Mouse (Mus musculus): ENCODE data around the gene Batf3. TPM values are rescaled to one million over a fixed set of nuclear protein-coding genes. Genes with fewer than 3 reads are reported as not detected.
"Not testable (repeated sequence)": the region's sequence is repeated elsewhere in the genome, so short reads cannot be mapped to it uniquely, and the experiment has no call there.

The Batf3 gene
- polyA plus RNA-seq, 1 experiment, result 2.7 TPM

DNA sequence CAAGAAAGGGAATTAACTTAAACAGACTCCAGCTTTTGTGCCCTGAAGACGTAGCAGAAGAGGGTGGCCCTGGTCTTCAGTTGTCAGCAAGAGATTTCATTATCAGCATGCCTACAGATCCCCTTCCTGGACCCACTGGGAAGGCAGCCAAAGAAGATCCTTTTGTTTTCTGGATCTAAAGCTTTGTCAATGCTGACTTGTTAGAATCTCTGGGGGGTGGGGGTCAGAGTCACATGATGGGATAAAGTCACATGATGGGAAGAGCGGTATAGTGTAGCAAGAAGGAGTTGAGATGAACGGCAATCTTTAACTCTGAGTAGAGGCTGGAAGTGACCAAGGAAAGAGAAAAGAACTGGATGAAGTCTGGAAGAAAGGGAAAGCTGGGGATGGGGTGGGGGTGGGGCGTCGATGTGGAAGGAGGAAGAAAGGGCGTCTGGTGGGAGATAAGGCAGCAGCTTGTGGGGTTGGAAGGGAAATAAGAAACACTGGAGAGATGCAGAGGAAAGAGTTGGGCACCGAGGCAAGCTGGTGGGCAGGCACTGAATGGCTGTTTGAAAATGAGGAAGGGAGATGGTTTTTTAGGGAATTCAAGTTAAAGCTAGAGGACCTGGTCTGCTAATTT lies 41.3 kb downstream of the Batf3 start:
- no peak overlapping the region for H3K27ac ChIP-seq (ENCODE audit: insufficient read depth, low read length)
- no peak for TF ChIP-seq CTCF (IDR thresholded peaks at IDR 0.05; ENCODE audit: low read depth, low read length)
- TF ChIP-seq POLR2A (IDR thresholded peaks at IDR 0.05; ENCODE audit: insufficient read depth, low read length), result no peak
- no peak for TF ChIP-seq EP300 (IDR thresholded peaks at IDR 0.05; ENCODE audit: insufficient read depth, low read depth, low read length)
- H3K4me1 ChIP-seq (ENCODE audit: control insufficient read depth, insufficient read depth, low read length), result no peaks in the 10 kb centered on the region
- H3K9ac ChIP-seq (ENCODE audit: low read depth, poor library complexity, severe bottlenecking), result no peak overlapping the region
- H3K36me3 ChIP-seq (ENCODE audit: control insufficient read depth, insufficient read depth, low read length, poor library complexity, severe bottlenecking), result no peaks in the 10 kb centered on the region
- H3K4me3 ChIP-seq (ENCODE audit: low read depth, low read length), result no peak overlapping the region
- no peaks in the 10 kb centered on the region for H3K27me3 ChIP-seq (ENCODE audit: control insufficient read depth, insufficient read depth, low read length, poor library complexity, severe bottlenecking)
- peaks cover 7% of the 10 kb centered on the region for H3K9me3 ChIP-seq (replicated peaks; ENCODE audit: control insufficient read depth, insufficient read depth, low read length, poor library complexity, severe bottlenecking)

DNA sequence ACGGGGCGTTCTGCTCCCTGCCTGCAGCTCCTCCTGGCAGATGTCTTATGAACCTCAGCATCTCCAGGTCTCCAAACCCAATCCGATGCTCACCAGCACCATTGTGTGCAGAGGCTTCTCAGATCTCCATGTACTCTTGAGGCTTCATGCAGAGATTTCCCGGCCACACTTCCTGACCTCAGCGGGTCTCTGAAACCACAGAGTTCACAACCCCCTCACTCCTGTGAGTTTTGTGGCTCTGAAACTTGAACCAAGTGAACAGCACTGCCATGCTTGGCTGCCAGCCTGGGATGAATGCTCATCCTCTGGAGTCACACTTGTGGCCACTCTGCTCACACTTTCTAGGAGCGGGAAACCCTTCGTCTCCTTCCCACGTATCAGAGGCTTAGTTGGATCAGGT lies 43.3 kb downstream of the Batf3 start:
- no peaks in the 10 kb centered on the region for H3K4me1 ChIP-seq (ENCODE audit: control insufficient read depth, insufficient read depth, low read length)
- no peaks in the 10 kb centered on the region for H3K36me3 ChIP-seq (ENCODE audit: control insufficient read depth, insufficient read depth, low read length, poor library complexity, severe bottlenecking)
- no peak overlapping the region for H3K27ac ChIP-seq (ENCODE audit: insufficient read depth, low read length)
- H3K4me3 ChIP-seq (ENCODE audit: low read depth, low read length), result no peak overlapping the region
- TF ChIP-seq EP300 (IDR thresholded peaks at IDR 0.05; ENCODE audit: insufficient read depth, low read depth, low read length) (no peak), CTCF (IDR thresholded peaks at IDR 0.05; ENCODE audit: low read depth, low read length) (no peak), POLR2A (IDR thresholded peaks at IDR 0.05; ENCODE audit: insufficient read depth, low read length) (no peak)
- no peaks in the 10 kb centered on the region for H3K27me3 ChIP-seq (ENCODE audit: control insufficient read depth, insufficient read depth, low read length, poor library complexity, severe bottlenecking)
- peaks cover 7% of the 10 kb centered on the region for H3K9me3 ChIP-seq (replicated peaks; ENCODE audit: control insufficient read depth, insufficient read depth, low read length, poor library complexity, severe bottlenecking)
- no peak overlapping the region for H3K9ac ChIP-seq (ENCODE audit: low read depth, poor library complexity, severe bottlenecking)

DNA sequence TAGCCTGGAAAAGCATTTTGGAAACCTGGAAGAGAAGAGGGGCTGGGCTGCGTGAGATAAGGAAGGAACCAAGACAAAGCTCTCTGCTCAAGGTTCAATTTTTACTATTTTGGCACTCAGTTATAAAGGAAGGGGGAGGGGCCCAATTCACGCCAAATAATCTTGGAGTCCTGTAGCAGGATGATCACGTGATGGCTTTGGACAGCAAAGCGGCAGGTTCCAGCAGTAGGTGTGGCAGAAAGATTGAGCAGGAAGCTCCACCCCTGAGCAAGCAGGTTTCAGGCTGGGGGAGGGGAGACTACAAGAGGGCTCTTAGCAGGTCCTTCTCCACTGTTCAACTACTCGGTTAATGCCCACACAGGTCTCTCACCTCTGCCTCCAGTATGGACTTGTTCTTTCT lies 51.8 kb downstream of the Batf3 start:
- H3K9me3 ChIP-seq (replicated peaks; ENCODE audit: control insufficient read depth, insufficient read depth, low read length, poor library complexity, severe bottlenecking); H3K27me3 ChIP-seq (ENCODE audit: control insufficient read depth, insufficient read depth, low read length, poor library complexity, severe bottlenecking); H3K9ac ChIP-seq (ENCODE audit: low read depth, poor library complexity, severe bottlenecking); H3K36me3 ChIP-seq (ENCODE audit: control insufficient read depth, insufficient read depth, low read length, poor library complexity, severe bottlenecking); H3K4me3 ChIP-seq (ENCODE audit: low read depth, low read length); H3K4me1 ChIP-seq (ENCODE audit: control insufficient read depth, insufficient read depth, low read length); H3K27ac ChIP-seq (ENCODE audit: insufficient read depth, low read length): not testable (repeated sequence)

- no peak overlapping the region for H3K27ac ChIP-seq (ENCODE audit: insufficient read depth, low read length)
Observed at GRCm38 (mm10) chr1:191150924-191151605, 53.4 kb downstream of the Batf3 start.

DNA sequence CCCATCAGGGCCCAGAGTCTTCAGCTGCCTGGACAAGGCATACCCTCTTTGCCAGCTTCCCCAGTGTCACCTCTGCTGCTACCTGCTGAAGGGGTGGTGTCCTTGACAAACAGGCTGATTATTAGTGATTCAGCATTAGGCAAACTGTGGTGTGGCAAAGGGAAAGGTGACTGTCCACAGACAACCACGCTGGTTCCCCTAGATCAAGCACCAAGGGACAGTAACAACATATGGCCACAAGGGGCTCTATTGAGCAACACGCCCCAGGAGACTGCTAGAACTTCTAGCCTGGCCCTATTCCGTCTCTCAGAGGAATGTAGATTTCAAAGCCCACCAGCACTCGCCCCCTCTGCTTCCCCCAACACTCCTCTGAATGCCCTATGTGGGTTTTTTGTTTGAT lies 55.4 kb downstream of the Batf3 start:
- Histone ChIP-seq H3K4me3 (ENCODE audit: low read depth, low read length) (no peak overlapping the region), H3K9me3 (replicated peaks; ENCODE audit: control insufficient read depth, insufficient read depth, low read length, poor library complexity, severe bottlenecking) (peaks cover 14% of the 10 kb centered on the region), H3K9ac (ENCODE audit: low read depth, poor library complexity, severe bottlenecking) (no peak overlapping the region), H3K4me1 (ENCODE audit: control insufficient read depth, insufficient read depth, low read length) (no peaks in the 10 kb centered on the region), H3K27me3 (ENCODE audit: control insufficient read depth, insufficient read depth, low read length, poor library complexity, severe bottlenecking) (no peaks in the 10 kb centered on the region), H3K36me3 (ENCODE audit: control insufficient read depth, insufficient read depth, low read length, poor library complexity, severe bottlenecking) (no peaks in the 10 kb centered on the region), H3K27ac (ENCODE audit: insufficient read depth, low read length) (no peak overlapping the region)
- peak; percentile 63 for TF ChIP-seq CTCF (IDR thresholded peaks at IDR 0.05; ENCODE audit: low read depth, low read length)
- no peak for TF ChIP-seq EP300 (IDR thresholded peaks at IDR 0.05; ENCODE audit: insufficient read depth, low read depth, low read length)

More at GRCm38 (mm10) chr1:191150924-191151605, 53.4 kb downstream of the Batf3 start:
- Histone ChIP-seq H3K9ac (ENCODE audit: low read depth, poor library complexity, severe bottlenecking) (no peak overlapping the region), H3K4me1 (ENCODE audit: control insufficient read depth, insufficient read depth, low read length) (no peaks in the 10 kb centered on the region), H3K27me3 (ENCODE audit: control insufficient read depth, insufficient read depth, low read length, poor library complexity, severe bottlenecking) (no peaks in the 10 kb centered on the region), H3K4me3 (ENCODE audit: low read depth, low read length) (no peak overlapping the region), H3K9me3 (replicated peaks; ENCODE audit: control insufficient read depth, insufficient read depth, low read length, poor library complexity, severe bottlenecking) (no peaks in the 10 kb centered on the region), H3K36me3 (ENCODE audit: control insufficient read depth, insufficient read depth, low read length, poor library complexity, severe bottlenecking) (no peaks in the 10 kb centered on the region)
- TF ChIP-seq CTCF (IDR thresholded peaks at IDR 0.05; ENCODE audit: low read depth, low read length) (no peak), EP300 (IDR thresholded peaks at IDR 0.05; ENCODE audit: insufficient read depth, low read depth, low read length) (no peak), POLR2A (IDR thresholded peaks at IDR 0.05; ENCODE audit: insufficient read depth, low read length) (no peak)

DNA sequence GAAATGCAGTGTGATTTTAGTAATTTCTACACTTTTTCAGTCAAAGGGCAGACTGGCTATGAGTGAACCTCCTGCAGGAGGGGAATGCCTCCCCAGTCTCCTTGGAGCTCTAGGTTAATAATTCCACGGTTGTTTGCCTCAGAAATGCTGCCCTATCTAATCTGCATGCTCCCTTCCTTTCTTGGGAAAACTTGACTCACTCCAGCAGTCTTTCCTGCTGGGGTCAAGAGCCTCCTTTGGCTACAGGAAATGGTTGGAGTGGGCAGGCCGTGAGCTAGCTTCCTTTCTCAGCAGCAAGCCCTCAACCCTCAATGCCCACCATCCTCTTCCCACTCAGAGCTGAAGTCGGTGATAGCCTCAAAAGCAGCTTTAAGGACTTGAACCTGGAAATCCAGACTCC lies 56.7 kb downstream of the Batf3 start:
- TF ChIP-seq EP300 (IDR thresholded peaks at IDR 0.05; ENCODE audit: insufficient read depth, low read depth, low read length) (no peak), POLR2A (IDR thresholded peaks at IDR 0.05; ENCODE audit: insufficient read depth, low read length) (no peak), CTCF (IDR thresholded peaks at IDR 0.05; ENCODE audit: low read depth, low read length) (no peak)
- Histone ChIP-seq H3K9ac (ENCODE audit: low read depth, poor library complexity, severe bottlenecking) (no peak overlapping the region), H3K27ac (ENCODE audit: insufficient read depth, low read length) (no peak overlapping the region), H3K27me3 (ENCODE audit: control insufficient read depth, insufficient read depth, low read length, poor library complexity, severe bottlenecking) (no peaks in the 10 kb centered on the region), H3K9me3 (replicated peaks; ENCODE audit: control insufficient read depth, insufficient read depth, low read length, poor library complexity, severe bottlenecking) (peaks cover 14% of the 10 kb centered on the region), H3K4me1 (ENCODE audit: control insufficient read depth, insufficient read depth, low read length) (no peaks in the 10 kb centered on the region), H3K4me3 (ENCODE audit: low read depth, low read length) (no peak overlapping the region), H3K36me3 (ENCODE audit: control insufficient read depth, insufficient read depth, low read length, poor library complexity, severe bottlenecking) (no peaks in the 10 kb centered on the region)

Other genes starting within 250 kb of the Batf3 start
- gene Rps6kc1, start 186.1 kb upstream of the Batf3 start, polyA plus RNA-seq (2011; ENCODE audit: insufficient read depth, insufficient read length, low read depth, missing spikeins), result 21.3 and 21.6 TPM in 2 replicates
- 19.7 and 20.8 TPM in 2 replicates for gene Angel2, start 172.7 kb upstream of the Batf3 start, polyA plus RNA-seq (2011; ENCODE audit: insufficient read depth, insufficient read length, low read depth, missing spikeins)
- 4.2 and 4.7 TPM in 2 replicates for gene Vash2, start 118.6 kb upstream of the Batf3 start, polyA plus RNA-seq (2011; ENCODE audit: insufficient read depth, insufficient read length, low read depth, missing spikeins)
- gene Flvcr1, start 71.7 kb upstream of the Batf3 start, polyA plus RNA-seq (2011; ENCODE audit: insufficient read depth, insufficient read length, low read depth, missing spikeins), result 8.3 and 10.0 TPM in 2 replicates
- gene Spata45, start 61.2 kb upstream of the Batf3 start, polyA plus RNA-seq (2011; ENCODE audit: insufficient read depth, insufficient read length, low read depth, missing spikeins), result not detected in 2 replicates
- gene Tatdn3, start 34.9 kb upstream of the Batf3 start, polyA plus RNA-seq (2011; ENCODE audit: insufficient read depth, insufficient read length, low read depth, missing spikeins), result 9.5 and 12.0 TPM in 2 replicates
- gene Nsl1, start 34.8 kb upstream of the Batf3 start, polyA plus RNA-seq (2011; ENCODE audit: insufficient read depth, insufficient read length, low read depth, missing spikeins), result 24.9 and 35.6 TPM in 2 replicates
- gene Fam71a, start 67.0 kb downstream of the Batf3 start, polyA plus RNA-seq (2011; ENCODE audit: insufficient read depth, insufficient read length, low read depth, missing spikeins), result not detected in 2 replicates
- 4.4 and 7.2 TPM in 2 replicates for gene Atf3, start 120.2 kb downstream of the Batf3 start, polyA plus RNA-seq (2011; ENCODE audit: insufficient read depth, insufficient read length, low read depth, missing spikeins)
- 19.9 and 20.2 TPM in 2 replicates for gene Nenf, start 220.3 kb downstream of the Batf3 start, polyA plus RNA-seq (2011; ENCODE audit: insufficient read depth, insufficient read length, low read depth, missing spikeins)
- 7.9 and 10.1 TPM in 2 replicates for gene Tmem206, start 228.1 kb downstream of the Batf3 start, polyA plus RNA-seq (2011; ENCODE audit: insufficient read depth, insufficient read length, low read depth, missing spikeins)

Data from ES-Bruce4 (cell line).